Mouse (Mus musculus): ENCODE data around the gene Hpca.

- no peak for TF ChIP-seq CTCF (IDR thresholded peaks at IDR 0.05; ENCODE audit: borderline replicate concordance, insufficient read depth, low read length)
- TF ChIP-seq POLR2A (IDR thresholded peaks at IDR 0.05; ENCODE audit: low read depth, low read length), result no peak
These were observed 17.8 kb upstream of the Hpca start for GRCm38 (mm10) chr4:129139642-129140041.

All from embryonic fibroblast, embryonic 13.5 days (primary cell).